Mouse (Mus musculus): Measurements from ENCODE around the gene Wdr60.

GRCm38 (mm10) chr12:116198791-116199190 lies 64.0 kb downstream of the Wdr60 start:
- no peak for TF ChIP-seq CTCF (IDR thresholded peaks at IDR 0.05; ENCODE audit: low read depth)
- no peak for TF ChIP-seq EP300 (IDR thresholded peaks at IDR 0.05; ENCODE audit: low read depth)
